Comparison of ENCODE assay signal across 25 mouse cellular contexts in genomic region chr2:13218112-13218511, GRCm38 (mm10).
"Had no signal": no experiment of that assay in that cellular context is flagged by ENCODE, and none has a peak within 500 bp of the region (broad histone marks: within the 10 kb centered on the region; RNA-seq: fewer than 3 reads in every experiment).

No protein-coding gene starts in this region.

- H3K9ac ChIP-seq: limb, embryonic 13.5 days; liver, embryonic 12.5 days; liver, embryonic 15.5 days; lung, embryonic 15.5 days; midbrain, embryonic 13.5 days; neural tube, embryonic 13.5 days had no signal

- H3K4me1 ChIP-seq: limb, embryonic 10.5 days; limb, embryonic 13.5 days; liver, embryonic 12.5 days; liver, embryonic 15.5 days; lung, embryonic 15.5 days; midbrain, embryonic 10.5 days; midbrain, embryonic 13.5 days; neural tube, embryonic 13.5 days had no signal

- DNase-seq: kidney, adult 18-20 months; kidney, adult 9 months; kidney, postnatal 14 days; kidney, postnatal 4 days; liver; lung, adult 18-20 months; lung, postnatal 10 days; lung, postnatal 36 days; right cerebral cortex, adult 18-20 months; right cerebral cortex, postnatal 14 days; right cerebral cortex, postnatal 4 days; thymus, adult 2 months; thymus, postnatal 14 days; thymus, postnatal 4 days had no signal

- H3K27ac ChIP-seq: limb, embryonic 10.5 days; limb, embryonic 13.5 days; liver, embryonic 12.5 days; liver, embryonic 15.5 days; lung, embryonic 15.5 days; midbrain, embryonic 10.5 days; midbrain, embryonic 13.5 days; neural tube, embryonic 13.5 days had no signal

- H3K4me2 ChIP-seq: limb, embryonic 13.5 days; liver, embryonic 12.5 days; liver, embryonic 15.5 days; lung, embryonic 15.5 days; midbrain, embryonic 13.5 days; neural tube, embryonic 13.5 days had no signal

- H3K4me3 ChIP-seq: limb, embryonic 10.5 days; limb, embryonic 13.5 days; liver, embryonic 12.5 days; liver, embryonic 15.5 days; lung, embryonic 15.5 days; megakaryocyte, embryonic 14.5 days; midbrain, embryonic 10.5 days; midbrain, embryonic 13.5 days; myocyte; neural tube, embryonic 13.5 days had no signal

- H3K27me3 ChIP-seq: liver, embryonic 12.5 days; liver, embryonic 15.5 days; lung, embryonic 15.5 days; megakaryocyte, embryonic 14.5 days; midbrain, embryonic 13.5 days; neural tube, embryonic 13.5 days had no signal

- ATAC-seq: liver, embryonic 12.5 days; midbrain, embryonic 13.5 days; midbrain, embryonic 16.5 days had no signal

- H3K9me3 ChIP-seq: limb, embryonic 10.5 days; limb, embryonic 13.5 days; liver, embryonic 12.5 days; liver, embryonic 15.5 days; lung, embryonic 15.5 days; megakaryocyte, embryonic 14.5 days; midbrain, embryonic 10.5 days; midbrain, embryonic 13.5 days; neural tube, embryonic 13.5 days had no signal
